Mouse (Mus musculus) lung, postnatal 0 days (tissue): Measurements from ENCODE around the gene Zfp652.

Experiments used
- CTCF ChIP-seq: IDR thresholded peaks from 2 replicates; pipeline ENCODE4 v1.5.1; 2016; ENCODE audit warnings: antibody characterized with exemption, mild to moderate bottlenecking
- EP300 ChIP-seq: IDR thresholded peaks from 2 replicates; pipeline ENCODE4 v1.6.1; 2016; ENCODE audit warnings: antibody characterized with exemption, mild to moderate bottlenecking, control low read depth

GRCm38 (mm10) chr11:95728916-95729907 lies 16.7 kb downstream of the Zfp652 start:
- TF ChIP-seq CTCF (no peak), EP300 (no peak)
